Mouse (Mus musculus): ENCODE results near the gene Tomm5.

- TF ChIP-seq CTCF (IDR thresholded peaks at IDR 0.05; ENCODE audit: extremely low read depth, insufficient read depth, low read length) (no peak), POLR2A (IDR thresholded peaks at IDR 0.05; ENCODE audit: extremely low read depth, insufficient read depth, low read length) (no peak)
Observed at GRCm38 (mm10) chr4:45067742-45068141, 40.2 kb downstream of the Tomm5 start.

Measured in cortical plate, adult 2 months (tissue).